Mouse (Mus musculus) heart, embryonic 11.5 days (tissue): ENCODE measurements at regions not wholly inside any gene's neighbourhood (a gene's known extent, or its start where the extent isn't known, plus 50 kb on each side); places are given as distances from the start of the nearest gene placed in this dataset.

Experiments used
- ATAC-seq: fragments of 200-750 bp; cut with Nextera tagmentation; replicated peaks from 2 replicates; pipeline ENCODE4 v1.8.0; 2017; ENCODE audit warnings: moderate library complexity; ENCODE audit not compliant: insufficient number of reproducible peaks, low FRiP score, low TSS enrichment
- H3K27ac ChIP-seq: fragments of 300-500 bp; sonication (generic); 2 replicates; pipeline ENCODE4 v1.5.1; 2014; ENCODE audit warnings: mild to moderate bottlenecking, low read depth, low read length
- H3K27me3 ChIP-seq: fragments of 300-500 bp; sonication (generic); 2 replicates; pipeline ENCODE4 v1.6.1; 2014; ENCODE audit warnings: mild to moderate bottlenecking, low read length, mixed read lengths; ENCODE audit not compliant: control insufficient read depth, insufficient read depth
- H3K36me3 ChIP-seq: fragments of 300-500 bp; sonication (generic); 2 replicates; pipeline ENCODE4 v1.6.1; 2014; ENCODE audit warnings: mild to moderate bottlenecking, low read length, moderate library complexity, mixed read lengths; ENCODE audit not compliant: control insufficient read depth, insufficient read depth
- H3K4me1 ChIP-seq: fragments of 300-500 bp; sonication (generic); 2 replicates; pipeline ENCODE4 v1.6.1; 2014; ENCODE audit warnings: low read length; ENCODE audit not compliant: control insufficient read depth, insufficient read depth
- H3K4me2 ChIP-seq: fragments of 300-500 bp; sonication (generic); 2 replicates; pipeline ENCODE4 v1.6.1; 2014; ENCODE audit warnings: mild to moderate bottlenecking, moderate library complexity
- H3K4me3 ChIP-seq: fragments of 300-500 bp; sonication (generic); 2 replicates; pipeline ENCODE4 v1.5.1; 2014; ENCODE audit warnings: low read depth, low read length
- H3K9ac ChIP-seq: fragments of 300-500 bp; sonication (generic); 2 replicates; pipeline ENCODE4 v1.6.1; 2014; ENCODE audit warnings: mild to moderate bottlenecking, low read depth, low read length, moderate library complexity
- H3K9me3 ChIP-seq: fragments of 300-500 bp; sonication (generic); replicated peaks from 2 replicates; pipeline ENCODE4 v1.6.1; 2016; ENCODE audit warnings: low read length; ENCODE audit not compliant: control insufficient read depth
- WGBS: fragments of 180-500 bp; shearing (Covaris S2); extraction: QIAGEN DNeasy Blood & Tissue Kit; methylation state at CpG from one replicate; pipeline ENCODE4 v1.1.7; 2014; ENCODE audit not compliant: insufficient replicate concordance; 5-methylcytosine and 5-hydroxymethylcytosine counted together

- no peak overlapping the region for H3K27ac ChIP-seq
- 5% methylated on average over 1 of the region's 1 CpGs for WGBS
Observed at GRCm38 (mm10) chr5:126036686-126037085, 505.1 kb downstream of the Tmem132b start.

GRCm38 (mm10) chr5:126045761-126046160, 514.2 kb downstream of the Tmem132b start:
- Histone ChIP-seq H3K4me3 (no peak overlapping the region), H3K36me3 (no peaks in the 10 kb centered on the region), H3K9me3 (peaks cover 3% of the 10 kb centered on the region; the same call in 1 of the 2 replicates), H3K9ac (no peak overlapping the region), H3K27ac (no peak overlapping the region), H3K4me1 (no peaks in the 10 kb centered on the region), H3K27me3 (no peaks in the 10 kb centered on the region), H3K4me2 (no peak overlapping the region)
- WGBS = 72% methylated on average over 3 of the region's 3 CpGs
- no peak for ATAC-seq

More at GRCm38 (mm10) chr5:126036686-126037085, 505.1 kb downstream of the Tmem132b start:
- H3K9me3 ChIP-seq = no peaks in the 10 kb centered on the region; the same call in 1 of the 2 replicates
- no peak overlapping the region for H3K4me3 ChIP-seq
- ATAC-seq = no peak
- H3K9ac ChIP-seq = no peak overlapping the region
- no peaks in the 10 kb centered on the region for H3K27me3 ChIP-seq
- H3K36me3 ChIP-seq = no peaks in the 10 kb centered on the region
- no peak overlapping the region for H3K4me2 ChIP-seq
- no peaks in the 10 kb centered on the region; the same call in 1 of the 2 replicates for H3K4me1 ChIP-seq

DNA sequence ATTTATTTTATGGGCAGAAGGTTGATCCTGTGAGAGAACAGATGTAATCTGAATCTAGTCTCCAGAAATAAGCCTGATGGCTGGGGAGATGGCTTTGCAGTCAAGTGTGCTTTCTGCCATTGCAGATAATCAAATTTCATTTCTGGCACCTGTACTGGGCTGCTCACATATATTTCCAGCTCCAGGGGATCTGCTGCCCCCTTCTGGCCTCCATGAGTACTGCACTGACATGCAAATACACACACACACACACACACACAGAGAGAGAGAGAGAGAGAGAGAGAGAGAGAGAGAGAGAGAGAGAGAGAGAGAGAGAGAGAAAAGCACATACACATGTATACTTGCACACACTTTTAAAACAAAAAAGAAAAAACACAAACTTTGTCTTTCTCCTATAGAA, 532.1 kb downstream of the Tmem132b start:
- H3K4me3 ChIP-seq = no peak overlapping the region
- no peaks in the 10 kb centered on the region for H3K36me3 ChIP-seq
- no peak for ATAC-seq
- H3K27me3 ChIP-seq = no peaks in the 10 kb centered on the region
- H3K9me3 ChIP-seq = 0 out of 2 replicates have a peak, but pooled peaks cover 2% of the 10 kb centered on the region
- H3K9ac ChIP-seq = no peak overlapping the region
- H3K27ac ChIP-seq = no peak overlapping the region
- no peaks in the 10 kb centered on the region for H3K4me1 ChIP-seq
- H3K4me2 ChIP-seq = no peak overlapping the region

GRCm38 (mm10) chr5:126079281-126079838, 547.8 kb downstream of the Tmem132b start:
- Histone ChIP-seq H3K36me3 (no peaks in the 10 kb centered on the region), H3K9ac (no peak overlapping the region), H3K27ac (no peak overlapping the region), H3K4me2 (no peak overlapping the region), H3K9me3 (no peaks in the 10 kb centered on the region; the same call in 1 of the 2 replicates), H3K27me3 (no peaks in the 10 kb centered on the region), H3K4me1 (no peaks in the 10 kb centered on the region), H3K4me3 (no peak overlapping the region)
- 41% methylated on average over 7 of the region's 7 CpGs for WGBS
- no peak for ATAC-seq

GRCm38 (mm10) chr5:126088251-126088914, 556.8 kb downstream of the Tmem132b start:
- Histone ChIP-seq H3K4me3 (no peak overlapping the region), H3K9me3 (0 out of 2 replicates have a peak, but pooled peaks cover 5% of the 10 kb centered on the region), H3K27ac (no peak overlapping the region), H3K9ac (no peak overlapping the region), H3K27me3 (no peaks in the 10 kb centered on the region), H3K36me3 (no peaks in the 10 kb centered on the region), H3K4me1 (no peaks in the 10 kb centered on the region), H3K4me2 (no peak overlapping the region)
- WGBS = 60% methylated on average over 4 of the region's 4 CpGs
- no peak for ATAC-seq

GRCm38 (mm10) chr5:126093196-126093595, 561.6 kb downstream of the Tmem132b start:
- WGBS = 77% methylated on average over 5 of the region's 5 CpGs
- no peaks in the 10 kb centered on the region for H3K4me1 ChIP-seq
- no peak overlapping the region for H3K27ac ChIP-seq
- no peak for ATAC-seq
- H3K4me2 ChIP-seq = no peak overlapping the region
- H3K27me3 ChIP-seq = no peaks in the 10 kb centered on the region
- no peak overlapping the region for H3K4me3 ChIP-seq
- H3K9me3 ChIP-seq = no peaks in the 10 kb centered on the region
- H3K9ac ChIP-seq = no peak overlapping the region
- no peaks in the 10 kb centered on the region for H3K36me3 ChIP-seq

DNA sequence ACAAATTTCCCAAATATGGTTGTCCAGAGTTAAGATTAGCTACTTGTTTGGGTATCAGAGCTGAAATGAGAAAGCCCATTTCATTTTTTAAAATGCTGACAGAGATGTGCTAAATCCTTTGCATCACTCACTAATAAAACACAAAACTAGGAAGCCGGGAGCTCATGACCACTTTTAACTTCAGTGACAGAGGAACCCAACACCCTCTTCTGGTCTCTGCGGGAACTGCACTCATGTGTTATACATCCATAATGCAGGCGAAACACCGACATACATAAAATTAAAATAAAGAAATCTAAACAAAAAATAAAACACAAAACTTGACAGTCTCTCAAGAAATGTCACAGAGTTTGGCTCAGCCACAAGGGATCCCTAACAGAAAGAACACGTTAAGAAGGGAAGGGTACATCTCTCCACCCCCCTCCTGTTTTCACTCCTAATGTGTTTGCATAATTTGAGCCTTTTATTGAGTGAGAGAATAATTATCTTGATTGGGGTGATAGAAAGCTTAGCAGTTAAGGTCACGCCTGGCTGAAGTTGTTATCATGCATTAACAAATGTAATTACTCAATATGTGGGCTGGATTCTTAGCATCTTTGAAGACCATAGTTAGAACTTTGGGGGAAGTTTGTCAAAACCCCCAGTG, 565.2 kb downstream of the Tmem132b start:
- H3K4me2 ChIP-seq = no peak overlapping the region
- no peak overlapping the region for H3K9ac ChIP-seq
- 72% methylated on average over 6 of the region's 6 CpGs for WGBS
- H3K27me3 ChIP-seq = no peaks in the 10 kb centered on the region
- no peaks in the 10 kb centered on the region for H3K9me3 ChIP-seq
- no peak overlapping the region for H3K27ac ChIP-seq
- H3K36me3 ChIP-seq = no peaks in the 10 kb centered on the region
- no peak for ATAC-seq
- H3K4me3 ChIP-seq = no peak overlapping the region
- no peaks in the 10 kb centered on the region for H3K4me1 ChIP-seq

DNA sequence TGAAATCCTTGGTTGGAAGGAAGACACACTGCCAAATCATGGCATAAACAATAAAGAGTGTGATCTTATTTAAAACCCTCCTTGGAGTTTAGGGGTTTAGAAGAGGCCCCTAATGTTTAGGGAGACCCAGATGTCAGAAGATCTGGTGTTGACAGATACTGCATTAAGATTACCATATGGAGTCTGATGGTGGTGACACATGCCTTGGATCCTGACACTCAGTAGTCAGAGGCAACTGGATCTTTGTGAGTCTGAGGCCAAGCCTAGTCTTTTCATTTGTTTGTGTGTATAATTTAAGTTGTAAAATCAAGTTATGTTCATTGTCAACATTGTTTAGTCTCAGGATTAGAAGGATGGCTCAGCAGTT, 565.7 kb downstream of the Tmem132b start:
- H3K4me1 ChIP-seq = no peaks in the 10 kb centered on the region
- H3K27me3 ChIP-seq = no peaks in the 10 kb centered on the region
- H3K36me3 ChIP-seq = no peaks in the 10 kb centered on the region
- no peak overlapping the region for H3K9ac ChIP-seq
- H3K4me2 ChIP-seq = no peak overlapping the region
- H3K9me3 ChIP-seq = no peaks in the 10 kb centered on the region
- ATAC-seq = no peak
- H3K4me3 ChIP-seq = no peak overlapping the region
- H3K27ac ChIP-seq = no peak overlapping the region
